Mouse (Mus musculus) MEL (cell line): ENCODE data around the gene Tm4sf5. TPM values are rescaled to one million over a fixed set of nuclear protein-coding genes. Genes with fewer than 3 reads are reported as not detected.
A peak's percentile ranks its signal among the peaks of the same experiment; 100 is the strongest.
"Not testable (repeated sequence)": the region's sequence is repeated elsewhere in the genome, so short reads cannot be mapped to it uniquely, and the experiment has no call there.

Source experiments
- DNase-seq: peaks from one replicate; pipeline ENCODE4 v3.0.0; 2011; ENCODE audit warnings: low read depth, low spot score
- H3K27ac ChIP-seq: 2 replicates; pipeline ENCODE4 v1.5.1; 2012; ENCODE audit warnings: low read depth, mild to moderate bottlenecking, control low read depth, low read length, moderate library complexity; ENCODE audit not compliant: control insufficient read depth
- H3K27me3 ChIP-seq, 2 experiments: fragments of 150-350 bp in 1 of 2; sonication (generic) in 1 of 2; 2 replicates each; pipeline ENCODE4 v1.6.1; 2012; ENCODE audit warnings: low read length in 2 of 2, mild to moderate bottlenecking in 2 of 2, improper control_type of control experiment in 1 of 2, moderate library complexity in 1 of 2; ENCODE audit not compliant: insufficient read depth in 2 of 2, control insufficient read depth in 1 of 2
- H3K36me3 ChIP-seq, 2 experiments: 2 replicates each; pipeline ENCODE4 v1.6.1; 2012 to 2014; ENCODE audit warnings: low read length in 2 of 2, improper control_type of control experiment in 1 of 2, inconsistent platforms in 1 of 2, mild to moderate bottlenecking in 1 of 2; ENCODE audit not compliant: insufficient read depth in 2 of 2, control insufficient read depth in 1 of 2
- H3K4me1 ChIP-seq, 2 experiments: fragments of 150-350 bp in 1 of 2; sonication (generic) in 1 of 2; 2 replicates each; pipeline ENCODE4 v1.6.1; 2012; ENCODE audit warnings: low read length in 2 of 2, improper control_type of control experiment in 1 of 2, mild to moderate bottlenecking in 1 of 2; ENCODE audit not compliant: insufficient read depth in 2 of 2, control insufficient read depth in 1 of 2
- H3K4me3 ChIP-seq, 2 experiments: fragments of 150-350 bp in 1 of 2; sonication (generic) in 1 of 2; 2 replicates each; pipeline ENCODE4 v1.5.1; 2012; ENCODE audit warnings: low read depth in 2 of 2, low read length in 2 of 2, mild to moderate bottlenecking in 2 of 2, moderate library complexity in 2 of 2, control low read depth in 1 of 2, improper control_type of control experiment in 1 of 2; ENCODE audit not compliant: control insufficient read depth in 1 of 2, insufficient read depth in 1 of 2
- H3K79me2 ChIP-seq: 2 replicates; pipeline ENCODE4 v1.6.1; 2012; ENCODE audit warnings: mild to moderate bottlenecking, low read length, moderate library complexity; ENCODE audit not compliant: control insufficient read depth, poor library complexity, insufficient read depth
- H3K9ac ChIP-seq: 2 replicates; pipeline ENCODE4 v1.6.1; 2012; ENCODE audit warnings: low read depth, mild to moderate bottlenecking, control low read depth, low read length, moderate library complexity; ENCODE audit not compliant: control insufficient read depth, poor library complexity, severe bottlenecking
- H3K9me3 ChIP-seq: fragments of 150-350 bp; sonication (generic); replicated peaks from 2 replicates; pipeline ENCODE4 v1.6.1; 2012; ENCODE audit warnings: mild to moderate bottlenecking, low read length, improper control_type of control experiment, moderate library complexity; ENCODE audit not compliant: insufficient read depth
- CHD1 ChIP-seq: IDR thresholded peaks from 2 replicates; pipeline ENCODE4 v1.6.1; 2012; ENCODE audit warnings: low read depth, mild to moderate bottlenecking, inconsistent platforms, low read length, improper control_type of control experiment
- CHD2 ChIP-seq: IDR thresholded peaks from 2 replicates; pipeline ENCODE4 v1.6.1; 2011; ENCODE audit warnings: low read length, improper control_type of control experiment
- CTCF ChIP-seq, 3 experiments: IDR thresholded peaks in 2 of 3; conservative IDR thresholded peaks in 1 of 3; 2 replicates each; pipeline ENCODE4 v1.5.1; 2011 to 2012; ENCODE audit warnings: low read length in 3 of 3, low read depth in 2 of 3, mild to moderate bottlenecking in 2 of 3, improper control_type of control experiment in 1 of 3, inconsistent platforms in 1 of 3, mixed read lengths in 1 of 3, moderate library complexity in 1 of 3; ENCODE audit not compliant: control insufficient read depth in 1 of 3, insufficient read depth in 1 of 3, poor library complexity in 1 of 3, severe bottlenecking in 1 of 3
- E2F4 ChIP-seq: IDR thresholded peaks from 2 replicates; pipeline ENCODE4 v1.6.1; 2011; ENCODE audit warnings: low read depth, low read length, improper control_type of control experiment, borderline replicate concordance
- EP300 ChIP-seq, 2 experiments: IDR thresholded peaks; 2 replicates each; pipeline ENCODE4 v1.6.1; 2011; ENCODE audit warnings: improper control_type of control experiment in 2 of 2, low read length in 2 of 2, low read depth in 1 of 2, mild to moderate bottlenecking in 1 of 2
- HCFC1 ChIP-seq: IDR thresholded peaks from 2 replicates; pipeline ENCODE4 v1.6.1; 2012; ENCODE audit warnings: low read depth, mild to moderate bottlenecking, inconsistent platforms, low read length, improper control_type of control experiment, moderate library complexity
- KAT2A ChIP-seq: conservative IDR thresholded peaks from 2 replicates; pipeline ENCODE4 v1.6.1; 2012; ENCODE audit warnings: low read depth, low read length, improper control_type of control experiment, inconsistent platforms
- MEF2A ChIP-seq: IDR thresholded peaks from 2 replicates; pipeline ENCODE4 v1.6.1; 2014; ENCODE audit warnings: low read depth, mild to moderate bottlenecking, inconsistent platforms, low read length, improper control_type of control experiment; ENCODE audit not compliant: poor library complexity, insufficient replicate concordance, severe bottlenecking; ENCODE audit errors: extremely low read depth
- MXI1 ChIP-seq: IDR thresholded peaks from 2 replicates; pipeline ENCODE4 v1.6.1; 2011; ENCODE audit warnings: mild to moderate bottlenecking, low read depth, low read length, improper control_type of control experiment
- NELFE ChIP-seq: IDR thresholded peaks from 2 replicates; pipeline ENCODE4 v1.6.1; 2011; ENCODE audit warnings: low read depth, low read length, improper control_type of control experiment
- NRF1 ChIP-seq: IDR thresholded peaks from 2 replicates; pipeline ENCODE4 v1.6.1; 2014; ENCODE audit warnings: low read depth, mild to moderate bottlenecking, inconsistent platforms, low read length, improper control_type of control experiment, moderate library complexity; ENCODE audit not compliant: poor library complexity, insufficient read depth, severe bottlenecking
- POLR2A ChIP-seq, 2 experiments: IDR thresholded peaks; 2 replicates each; pipeline ENCODE4 v1.6.1; 2011 to 2012; ENCODE audit warnings: low read length in 2 of 2, mild to moderate bottlenecking in 2 of 2, control low read depth in 1 of 2, improper control_type of control experiment in 1 of 2, low read depth in 1 of 2, moderate library complexity in 1 of 2; ENCODE audit not compliant: control insufficient read depth in 1 of 2, insufficient read depth in 1 of 2, poor library complexity in 1 of 2
- POLR2AphosphoS2 ChIP-seq: IDR thresholded peaks from 2 replicates; pipeline ENCODE4 v1.6.1; 2011; ENCODE audit warnings: low read length, improper control_type of control experiment
- RAD21 ChIP-seq: IDR thresholded peaks from 2 replicates; pipeline ENCODE4 v1.6.1; 2011; ENCODE audit warnings: mild to moderate bottlenecking, low read depth, low read length, improper control_type of control experiment
- RCOR1 ChIP-seq: IDR thresholded peaks from 2 replicates; pipeline ENCODE4 v1.6.1; 2012; ENCODE audit warnings: low read depth, mild to moderate bottlenecking, inconsistent platforms, low read length, improper control_type of control experiment
- TAL1 ChIP-seq: IDR thresholded peaks from 2 replicates; pipeline ENCODE4 v1.6.1; 2012; ENCODE audit warnings: mild to moderate bottlenecking, inconsistent platforms, low read length, moderate library complexity, mixed read lengths
- ZC3H11A ChIP-seq: IDR thresholded peaks from 2 replicates; pipeline ENCODE4 v1.6.1; 2012; ENCODE audit warnings: low read depth, mild to moderate bottlenecking, inconsistent platforms, low read length, improper control_type of control experiment
- ZNF384 ChIP-seq: IDR thresholded peaks from 2 replicates; pipeline ENCODE4 v1.6.1; 2012; ENCODE audit warnings: low read depth, mild to moderate bottlenecking, inconsistent platforms, low read length, improper control_type of control experiment
- polyA plus RNA-seq, 2 experiments: library from polyadenylated mRNA; stranded (reverse) in 1 of 2; unstranded in 1 of 2; fragments of >175 nt in 1 of 2; fragments of >200 nt in 1 of 2; gene quantifications; 2 replicates each; pipeline versions ENCODE4 v1.2.1 to v1.2.4; 2012; ENCODE audit warnings: low replicate concordance in 2 of 2, low read depth in 1 of 2; ENCODE audit not compliant: insufficient read length in 2 of 2, insufficient read depth in 1 of 2, missing spikeins in 1 of 2
- total RNA-seq: library from RNA; depleted of rRNA; stranded (reverse); fragments of 300-350 nt; gene quantifications from 2 replicates; pipeline ENCODE4 v1.2.3, GENCODE M21; 2012

Gene Tm4sf5
- total and polyA plus RNA-seq, 3 experiments: 0.21 to 0.27 TPM; not detected in 1

- Histone ChIP-seq H3K9me3 (no peaks in the 10 kb centered on the region), H3K4me3 (no peak overlapping the region), H3K27ac (no peak overlapping the region), H3K79me2 (peaks cover 13% of the 10 kb centered on the region), H3K36me3 (peaks cover 3 to 5% of the 10 kb centered on the region in 2 experiments; a peak in 3 of 4 replicates), H3K4me1 (peaks cover 0 to 7% of the 10 kb centered on the region in 2 experiments; a peak in 1 of 4 replicates), H3K9ac (no peak overlapping the region), H3K27me3 (no peaks in the 10 kb centered on the region)
- TF ChIP-seq RAD21 (no peak), ZNF384 (peak; percentile 57)
- DNase-seq: no peak
These were observed 23.6 kb downstream of the Tm4sf5 start for GRCm38 (mm10) chr11:70528610-70529009.

- not testable (repeated sequence) for H3K9me3 ChIP-seq, DNase-seq, H3K79me2 ChIP-seq, H3K36me3 ChIP-seq, H3K4me3 ChIP-seq, H3K4me1 ChIP-seq, H3K9ac ChIP-seq, H3K27ac ChIP-seq, H3K27me3 ChIP-seq
- TF ChIP-seq ZNF384: peak; percentile 68
These were observed 26.0 kb downstream of the Tm4sf5 start for GRCm38 (mm10) chr11:70531065-70531464.

- Histone ChIP-seq H3K36me3 (no peaks in the 10 kb centered on the region), H3K9ac (no peak within 1 kb of the TSS), H3K79me2 (no peaks in the 10 kb centered on the region), H3K4me3 (no peak within 1 kb of the TSS), H3K27ac (no peak within 1 kb of the TSS), H3K27me3 (no peaks in the 10 kb centered on the region; a peak in 1 of 4 replicates), H3K4me1 (no peaks in the 10 kb centered on the region), H3K9me3 (no peaks in the 10 kb centered on the region)
- TF ChIP-seq E2F4 (no peak), MXI1 (no peak), KAT2A (no peak), POLR2A (IDR thresholded peaks at IDR 0.05; ENCODE audit: control insufficient read depth in 1 of 2, insufficient read depth in 1 of 2, low read depth in 1 of 2, low read length in 2 of 2, poor library complexity in 1 of 2) (no peak), TAL1 (no peak), CTCF (IDR thresholded peaks at IDR 0.05 in 2 of 3, conservative IDR thresholded peaks at IDR 0.05 in 1 of 3; ENCODE audit: control insufficient read depth in 1 of 3, insufficient read depth in 1 of 3, low read depth in 2 of 3, low read length in 3 of 3, poor library complexity in 1 of 3, severe bottlenecking in 1 of 3) (no peak), RCOR1 (no peak), POLR2AphosphoS2 (no peak), MEF2A (no peak), ZNF384 (no peak), CHD2 (no peak), CHD1 (no peak), ZC3H11A (no peak), HCFC1 (no peak), NELFE (no peak), EP300 (IDR thresholded peaks at IDR 0.05; ENCODE audit: low read depth in 1 of 2, low read length in 2 of 2) (no peak), NRF1 (no peak)
- DNase-seq: no peak
These were observed 27.8 kb downstream of the Tm4sf5 start, which contains the start of gene Gm40193 for GRCm38 (mm10) chr11:70532839-70533238. Gene Gm40193 (minus strand): TSS chr11:70532939.
